Mouse (Mus musculus): ENCODE results near the gene Prss43. TPM values are rescaled to one million over a fixed set of nuclear protein-coding genes. Genes with fewer than 3 reads are reported as not detected.

The Prss43 gene
- polyA plus RNA-seq, 1 experiment from 2014 or later = not detected

- Histone ChIP-seq H3K4me1 (replicated peaks; ENCODE audit: control insufficient read depth, insufficient read depth, low read length) (peaks cover 29% of the 10 kb centered on the region), H3K36me3 (replicated peaks; ENCODE audit: control insufficient read depth, insufficient read depth) (no peaks in the 10 kb centered on the region), H3K4me3 (replicated peaks; ENCODE audit: low read length) (no peak overlapping the region), H3K9me3 (ENCODE audit: control insufficient read depth, low read length) (no peaks in the 10 kb centered on the region), H3K4me2 (replicated peaks) (no peak overlapping the region), H3K27me3 (ENCODE audit: control insufficient read depth, insufficient read depth, low read length) (peaks cover 33% of the 10 kb centered on the region), H3K9ac (no peak overlapping the region), H3K27ac (no peak overlapping the region)
- WGBS = 84% methylated on average over 5 of the region's 5 CpGs
- ATAC-seq (ENCODE audit: low FRiP score) = no peak
- no peak for DNase-seq (ENCODE audit: low spot score)
These were observed 51.4 kb downstream of the Prss43 start for GRCm38 (mm10) chr9:110877888-110878287.

- peaks cover 21% of the 10 kb centered on the region for H3K4me1 ChIP-seq (replicated peaks; ENCODE audit: control insufficient read depth, insufficient read depth, low read length)
- no peaks in the 10 kb centered on the region for H3K9me3 ChIP-seq (ENCODE audit: control insufficient read depth, low read length)
- H3K9ac ChIP-seq = peak within 1 kb of the TSS; percentile 53
- ATAC-seq (ENCODE audit: low FRiP score) (no peak), DNase-seq (ENCODE audit: low spot score) (no peak)
- WGBS = 15% methylated on average over 12 of the region's 12 CpGs
- H3K27me3 ChIP-seq (ENCODE audit: control insufficient read depth, insufficient read depth, low read length) = peaks cover 33% of the 10 kb centered on the region
- no peak within 1 kb of the TSS for H3K27ac ChIP-seq
- peak within 1 kb of the TSS; percentile 93 for H3K4me2 ChIP-seq (replicated peaks)
- H3K4me3 ChIP-seq (replicated peaks; ENCODE audit: low read length) = peak within 1 kb of the TSS; percentile 55
- H3K36me3 ChIP-seq (replicated peaks; ENCODE audit: control insufficient read depth, insufficient read depth) = no peaks in the 10 kb centered on the region
These were observed 52.9 kb downstream of the Prss43 start, which contains the start of gene Als2cl for GRCm38 (mm10) chr9:110879191-110879920. Gene Als2cl, plus strand, starts transcription at chr9:110879870.

- Histone ChIP-seq H3K9ac (peak within 1 kb of the TSS; percentile 53), H3K27ac (no peak within 1 kb of the TSS), H3K4me3 (replicated peaks; ENCODE audit: low read length) (peak within 1 kb of the TSS; percentile 55), H3K9me3 (ENCODE audit: control insufficient read depth, low read length) (no peaks in the 10 kb centered on the region), H3K27me3 (ENCODE audit: control insufficient read depth, insufficient read depth, low read length) (peaks cover 33% of the 10 kb centered on the region), H3K4me1 (replicated peaks; ENCODE audit: control insufficient read depth, insufficient read depth, low read length) (peaks cover 13% of the 10 kb centered on the region; the same call in 1 of the 2 replicates), H3K36me3 (replicated peaks; ENCODE audit: control insufficient read depth, insufficient read depth) (no peaks in the 10 kb centered on the region), H3K4me2 (replicated peaks) (peak within 1 kb of the TSS; percentile 93)
- DNase-seq (ENCODE audit: low spot score) (no peak), ATAC-seq (ENCODE audit: low FRiP score) (0 out of 2 replicates have a peak, but pooled peaks have one; percentile 24)
- under 1% methylated on average over 46 of the region's 57 CpGs for WGBS
These were observed 53.6 kb downstream of the Prss43 start, which contains the start of gene Tmie for GRCm38 (mm10) chr9:110879998-110880561. Gene Tmie, minus strand, starts transcription at chr9:110880113.

GRCm38 (mm10) chr9:110880772-110881171, 54.3 kb downstream of the Prss43 start:
- Histone ChIP-seq H3K36me3 (replicated peaks; ENCODE audit: control insufficient read depth, insufficient read depth) (no peaks in the 10 kb centered on the region), H3K9ac (no peak overlapping the region), H3K27ac (no peak overlapping the region), H3K4me1 (replicated peaks; ENCODE audit: control insufficient read depth, insufficient read depth, low read length) (0 out of 2 replicates have a peak, but pooled peaks cover 12% of the 10 kb centered on the region), H3K4me2 (replicated peaks) (peak overlapping the region; percentile 93), H3K9me3 (ENCODE audit: control insufficient read depth, low read length) (no peaks in the 10 kb centered on the region), H3K4me3 (replicated peaks; ENCODE audit: low read length) (peak overlapping the region; percentile 55), H3K27me3 (ENCODE audit: control insufficient read depth, insufficient read depth, low read length) (peaks cover 33% of the 10 kb centered on the region)
- DNase-seq (ENCODE audit: low spot score) = no peak
- no peak for ATAC-seq (ENCODE audit: low FRiP score)
- 72% methylated on average over 4 of the region's 4 CpGs for WGBS

Other genes with a start within 250 kb of the Prss43 start
- gene Nradd, start 202.2 kb upstream of the Prss43 start, polyA plus RNA-seq (2014; fragmentation: Nextera tagmentation; extraction: Ambion mirVana) = 16.4 and 16.8 TPM in 2 replicates
- gene Nbeal2, start 172.5 kb upstream of the Prss43 start, polyA plus RNA-seq (2014; fragmentation: Nextera tagmentation; extraction: Ambion mirVana) = 2.2 and 4.0 TPM in 2 replicates
- gene Ccdc12, start 170.2 kb upstream of the Prss43 start, polyA plus RNA-seq (2014; fragmentation: Nextera tagmentation; extraction: Ambion mirVana) = 84.6 and 97.6 TPM in 2 replicates
- gene Myl3, start 84.8 kb upstream of the Prss43 start, polyA plus RNA-seq (2014; fragmentation: Nextera tagmentation; extraction: Ambion mirVana) = 0.26 and 0.43 TPM in 2 replicates
- 10.1 and 12.8 TPM in 2 replicates for gene Pth1r, start 79.5 kb upstream of the Prss43 start, polyA plus RNA-seq (2014; fragmentation: Nextera tagmentation; extraction: Ambion mirVana)
- gene Prss42, start 28.5 kb upstream of the Prss43 start, polyA plus RNA-seq (2014; fragmentation: Nextera tagmentation; extraction: Ambion mirVana) = not detected in 2 replicates
- gene Prss44, start 12.7 kb upstream of the Prss43 start, polyA plus RNA-seq (2014; fragmentation: Nextera tagmentation; extraction: Ambion mirVana) = not detected in 2 replicates
- 0.16 TPM in 1 of 2 replicates, not detected in the other for gene Prss45, start 7.9 kb downstream of the Prss43 start, polyA plus RNA-seq (2014; fragmentation: Nextera tagmentation; extraction: Ambion mirVana)
- gene Prss46, start 17.8 kb downstream of the Prss43 start, polyA plus RNA-seq (2014; fragmentation: Nextera tagmentation; extraction: Ambion mirVana) = not detected in 2 replicates
- gene Prss50, start 31.3 kb downstream of the Prss43 start, polyA plus RNA-seq (2014; fragmentation: Nextera tagmentation; extraction: Ambion mirVana) = 0.31 TPM in 1 of 2 replicates, not detected in the other
- gene Als2cl, start 53.2 kb downstream of the Prss43 start, polyA plus RNA-seq (2014; fragmentation: Nextera tagmentation; extraction: Ambion mirVana) = 1.4 and 1.9 TPM in 2 replicates
- gene Tmie, start 53.4 kb downstream of the Prss43 start, polyA plus RNA-seq (2014; fragmentation: Nextera tagmentation; extraction: Ambion mirVana) = 2.3 and 2.4 TPM in 2 replicates
- gene Fam240a, start 90.2 kb downstream of the Prss43 start, polyA plus RNA-seq (2014; fragmentation: Nextera tagmentation; extraction: Ambion mirVana) = not detected in 2 replicates
- 0.14 and 0.40 TPM in 2 replicates for gene Tdgf1, start 119.5 kb downstream of the Prss43 start, polyA plus RNA-seq (2014; fragmentation: Nextera tagmentation; extraction: Ambion mirVana)
- gene Lrrc2, start 124.9 kb downstream of the Prss43 start, polyA plus RNA-seq (2014; fragmentation: Nextera tagmentation; extraction: Ambion mirVana) = 0.86 and 1.0 TPM in 2 replicates
- gene Rtp3, start 163.9 kb downstream of the Prss43 start, polyA plus RNA-seq (2014; fragmentation: Nextera tagmentation; extraction: Ambion mirVana) = not detected in 2 replicates
- gene Ltf, start 192.6 kb downstream of the Prss43 start, polyA plus RNA-seq (2014; fragmentation: Nextera tagmentation; extraction: Ambion mirVana) = 1.1 and 1.7 TPM in 2 replicates
- gene Ccrl2, start 230.8 kb downstream of the Prss43 start, polyA plus RNA-seq (2014; fragmentation: Nextera tagmentation; extraction: Ambion mirVana) = 0.97 and 1.3 TPM in 2 replicates